Mouse (Mus musculus) liver, embryonic 14.5 days (tissue): ENCODE measurements around the gene Tac4.

Experiments used
- CTCF ChIP-seq: IDR thresholded peaks from 2 replicates; pipeline ENCODE4 v1.5.1; 2016; ENCODE audit warnings: antibody characterized with exemption, low read depth, control low read depth
- EP300 ChIP-seq: IDR thresholded peaks from 2 replicates; pipeline ENCODE4 v1.6.1; 2016; ENCODE audit warnings: antibody characterized with exemption, low read depth

DNA sequence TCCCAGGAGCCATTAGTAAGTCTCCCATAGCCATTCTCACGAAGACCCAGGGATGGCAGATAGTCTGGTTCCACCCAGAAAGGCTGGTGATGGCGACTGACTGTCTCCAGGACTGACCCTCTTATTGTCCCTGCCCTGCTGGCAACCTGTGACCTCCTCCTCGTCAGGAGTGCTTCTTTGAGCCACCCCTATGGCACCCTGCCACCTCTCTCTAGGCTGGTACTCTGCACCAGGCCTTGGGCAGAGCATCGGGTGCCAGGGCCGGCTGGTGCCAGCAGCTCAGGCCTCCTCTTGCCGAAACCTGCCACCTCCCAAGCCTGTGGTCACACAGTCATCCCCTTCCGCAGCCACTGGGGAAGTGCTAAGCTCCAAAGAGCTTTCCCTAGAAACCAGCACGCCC is 42.2 kb upstream of the Tac4 start:
- TF ChIP-seq EP300 = no peak
- TF ChIP-seq CTCF = no peak
